Mouse (Mus musculus) mouse embryonic stem cell (cell line): ENCODE results near the gene Acd.

Experiments
- in situ Hi-C, 2 experiments: fragments of 300-500 bp; cut with MboI; formaldehyde crosslinking; loops; 1 replicate in 1 of 2; 3 replicates in 1 of 2; pipeline ENCODE4 v1.14.3; 2019 to 2020; ENCODE audit warnings: low sequenced_read_pairs in 2 of 2, low pct_unique_long_range_greater_than_20kb in 1 of 2, mixed read lengths in 1 of 2; ENCODE audit not compliant: unreplicated experiment in 1 of 2

Gene Acd

GRCm38 (mm10) chr8:105704146-105704812 is 3.4 kb upstream of the Acd start:
- in situ Hi-C loops = no loop called here

DNA sequence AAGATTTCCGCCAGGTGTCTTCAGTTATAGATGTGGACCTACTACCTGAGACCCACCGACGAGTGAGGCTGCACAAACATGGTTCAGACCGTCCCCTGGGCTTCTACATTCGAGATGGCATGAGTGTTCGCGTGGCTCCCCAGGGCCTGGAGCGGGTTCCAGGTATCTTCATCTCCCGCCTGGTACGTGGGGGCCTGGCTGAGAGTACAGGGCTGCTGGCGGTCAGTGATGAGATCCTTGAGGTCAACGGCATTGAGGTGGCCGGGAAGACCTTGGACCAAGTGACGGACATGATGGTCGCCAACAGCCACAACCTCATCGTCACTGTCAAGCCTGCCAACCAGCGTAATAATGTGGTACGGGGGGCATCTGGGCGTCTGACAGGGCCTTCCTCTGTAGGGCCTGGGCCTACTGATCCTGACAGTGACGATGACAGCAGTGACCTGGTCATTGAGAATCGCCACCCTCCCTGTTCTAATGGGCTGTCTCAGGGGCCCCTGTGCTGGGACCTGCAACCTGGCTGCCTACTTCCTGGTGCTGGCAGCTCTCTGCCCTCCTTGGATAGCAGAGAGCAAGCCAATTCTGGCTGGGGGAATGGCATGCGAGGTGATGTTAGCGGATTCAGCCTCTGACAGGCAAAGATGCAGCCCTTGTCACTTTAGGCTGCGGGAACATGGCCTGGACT is 2.0 kb upstream of the Acd start:
- in situ Hi-C loops = no loop called here

- in situ Hi-C loops = no loop called here
Observed at GRCm38 (mm10) chr8:105702001-105702401, 1.1 kb upstream of the Acd start.

- in situ Hi-C loops = no loop called here
Observed at GRCm38 (mm10) chr8:105700566-105700965, 336 bp downstream of the Acd start.

GRCm38 (mm10) chr8:105699488-105700215 is 1.2 kb downstream of the Acd start:
- in situ Hi-C loops = no loop called here

DNA sequence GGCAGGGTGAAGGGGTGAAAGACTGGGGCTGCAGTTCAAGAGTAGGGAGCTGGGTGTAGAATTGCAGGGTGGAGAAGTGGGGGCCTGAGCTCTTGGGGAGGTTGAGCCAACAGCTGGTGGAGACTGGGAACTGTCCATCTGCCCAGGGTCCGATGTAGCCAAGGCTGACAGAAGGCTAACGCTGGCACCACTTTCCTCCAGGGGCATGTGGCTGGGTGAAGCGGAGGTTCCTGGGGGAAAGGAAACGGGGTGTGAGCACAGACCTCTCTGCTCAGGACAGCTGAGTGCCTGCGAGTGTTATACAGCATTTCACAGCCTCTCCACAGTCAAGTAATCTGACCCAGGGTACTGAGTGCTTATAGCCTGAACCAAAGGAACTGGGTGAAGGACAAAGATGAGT is 2.2 kb downstream of the Acd start:
- in situ Hi-C loops = no loop called here

DNA sequence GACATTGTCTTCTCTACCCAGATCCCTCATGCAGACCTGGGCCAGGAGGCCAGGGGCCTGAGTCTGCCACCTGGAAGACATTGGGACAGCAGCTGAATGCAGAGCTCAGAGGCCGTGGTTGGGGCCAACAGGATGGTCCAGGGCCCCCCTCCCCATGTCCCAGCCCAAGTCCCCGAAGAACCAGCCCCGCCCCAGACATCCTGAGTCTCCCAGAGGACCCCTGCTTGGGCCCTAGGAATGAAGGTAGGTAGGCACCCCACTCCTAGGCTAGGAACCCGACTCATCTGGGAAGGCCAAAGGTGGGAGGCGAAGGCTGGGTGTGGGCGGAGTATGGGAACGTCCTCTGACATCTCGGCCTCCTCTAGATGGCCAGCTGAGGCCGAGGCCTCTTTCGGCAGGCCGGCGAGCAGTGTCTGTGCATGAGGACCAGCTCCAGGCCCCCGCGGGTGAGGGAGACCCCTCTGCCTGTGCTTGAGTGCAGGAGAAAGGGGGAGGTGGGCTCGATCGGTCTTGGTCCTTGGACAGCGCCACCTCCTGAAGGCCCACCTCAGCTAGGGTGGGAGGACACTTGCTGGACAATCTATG is 3.6 kb downstream of the Acd start:
- in situ Hi-C loops = no loop called here

DNA sequence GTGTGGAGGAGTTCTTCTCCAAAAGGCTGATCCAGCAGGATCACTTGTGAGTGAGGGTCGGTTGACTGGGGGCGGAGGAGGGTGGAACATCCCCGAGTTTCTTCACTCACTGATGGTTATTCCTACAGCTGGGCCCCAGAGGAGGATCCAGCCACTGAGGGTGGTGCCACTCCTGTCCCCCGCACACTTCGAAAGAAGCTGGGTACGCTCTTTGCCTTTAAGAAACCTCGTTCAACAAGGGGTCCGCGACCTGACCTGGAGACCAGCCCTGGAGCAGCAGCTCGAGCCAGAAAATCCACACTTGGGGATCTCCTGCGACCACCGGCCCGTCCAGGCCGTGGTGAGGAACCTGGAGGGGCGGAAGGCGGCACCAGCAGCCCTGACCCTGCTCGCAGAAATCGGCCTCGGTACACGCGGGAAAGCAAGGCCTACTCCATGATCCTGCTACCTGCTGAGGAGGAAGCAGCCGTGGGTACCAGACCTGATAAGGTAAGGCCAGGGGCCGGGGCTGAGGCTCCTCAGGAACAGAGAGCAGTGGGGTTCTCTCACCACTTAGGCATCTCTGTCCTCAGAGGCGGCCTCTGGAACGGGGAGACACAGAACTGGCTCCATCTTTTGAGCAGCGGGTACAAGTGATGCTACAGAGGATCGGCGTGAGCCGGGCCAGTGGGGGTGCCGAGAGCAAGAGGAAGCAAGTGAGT is 5.7 kb downstream of the Acd start:
- in situ Hi-C loops = no loop called here

DNA sequence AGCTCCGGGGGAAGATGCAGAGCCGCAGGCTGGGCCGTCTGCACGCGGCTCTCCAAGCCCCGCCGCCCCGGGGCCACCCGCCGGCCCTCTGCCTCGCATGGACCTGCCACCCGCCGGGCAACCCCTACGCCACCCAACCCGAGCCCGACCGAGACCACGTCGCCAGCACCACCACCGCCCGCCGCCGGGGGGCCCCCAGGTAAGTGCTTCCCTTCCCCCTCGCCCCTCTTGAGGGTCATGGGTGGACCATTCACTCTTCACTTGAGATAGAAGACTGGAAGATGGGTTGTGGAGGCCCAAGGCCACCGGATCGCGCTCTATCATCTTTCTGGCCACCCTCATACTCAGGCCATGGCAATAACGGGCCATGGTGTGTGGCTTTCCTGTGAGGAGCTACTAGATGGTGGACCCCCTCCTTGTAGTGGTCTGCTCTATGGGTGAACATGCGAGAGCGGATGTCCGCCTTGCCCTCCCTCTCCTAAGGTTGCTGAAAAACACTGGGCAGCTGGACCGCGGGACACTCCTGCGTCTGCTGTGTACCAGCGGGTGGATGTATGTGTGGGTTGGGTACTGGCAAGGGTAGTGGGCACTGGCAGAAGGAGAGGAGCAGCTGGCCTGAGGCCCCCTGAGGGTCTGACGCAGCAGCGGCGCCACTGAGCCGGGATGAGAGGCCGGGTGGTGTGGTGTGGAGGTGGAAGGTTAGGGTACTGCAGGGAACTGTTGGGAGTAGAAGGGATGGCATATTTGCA is 6.7 kb downstream of the Acd start:
- in situ Hi-C loops = no loop called here

DNA sequence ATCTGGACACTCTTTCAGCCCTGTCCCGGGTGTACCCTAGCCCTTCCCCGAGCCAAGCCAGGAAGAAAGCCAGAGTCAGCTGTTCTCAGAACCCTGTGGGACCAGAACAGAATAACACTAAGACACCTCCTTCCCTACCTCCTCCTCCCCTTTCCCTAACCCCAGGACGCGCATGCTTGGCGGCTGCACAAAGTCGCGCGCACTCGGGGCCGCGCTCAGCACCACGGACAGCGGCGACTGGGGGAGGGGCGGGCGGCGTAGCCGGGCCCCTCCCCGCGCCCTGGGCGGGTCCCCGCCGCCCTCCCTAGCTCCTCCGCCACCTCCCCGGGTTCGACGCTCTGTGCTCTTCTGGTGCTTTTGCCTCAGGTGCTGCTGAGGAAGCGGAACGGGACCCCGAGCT is 7.3 kb downstream of the Acd start:
- in situ Hi-C loops = no loop called here

GRCm38 (mm10) chr8:105692449-105693182 is 8.3 kb downstream of the Acd start:
- in situ Hi-C loops = no loop called here

- in situ Hi-C loops = no loop called here
Observed at GRCm38 (mm10) chr8:105690978-105691377, 9.9 kb downstream of the Acd start.

DNA sequence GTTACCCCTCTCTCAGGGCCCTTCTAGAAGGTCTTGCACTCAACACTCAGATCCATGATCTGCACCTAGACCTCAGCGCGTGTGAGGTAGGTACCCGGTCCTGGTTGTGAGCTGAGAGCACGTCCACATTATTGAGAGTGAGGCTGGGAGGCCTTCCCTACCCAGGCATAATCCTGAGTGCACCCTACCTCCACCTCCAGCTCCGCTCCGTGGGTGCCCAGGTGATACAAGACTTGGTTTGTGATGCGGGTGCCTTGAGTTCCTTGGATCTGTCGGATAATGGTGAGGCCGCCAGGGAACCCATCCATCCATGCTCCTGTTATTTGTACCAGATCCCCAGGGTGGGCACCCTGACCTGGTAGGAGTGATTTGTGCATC is 10.9 kb downstream of the Acd start:
- in situ Hi-C loops = no loop called here

DNA sequence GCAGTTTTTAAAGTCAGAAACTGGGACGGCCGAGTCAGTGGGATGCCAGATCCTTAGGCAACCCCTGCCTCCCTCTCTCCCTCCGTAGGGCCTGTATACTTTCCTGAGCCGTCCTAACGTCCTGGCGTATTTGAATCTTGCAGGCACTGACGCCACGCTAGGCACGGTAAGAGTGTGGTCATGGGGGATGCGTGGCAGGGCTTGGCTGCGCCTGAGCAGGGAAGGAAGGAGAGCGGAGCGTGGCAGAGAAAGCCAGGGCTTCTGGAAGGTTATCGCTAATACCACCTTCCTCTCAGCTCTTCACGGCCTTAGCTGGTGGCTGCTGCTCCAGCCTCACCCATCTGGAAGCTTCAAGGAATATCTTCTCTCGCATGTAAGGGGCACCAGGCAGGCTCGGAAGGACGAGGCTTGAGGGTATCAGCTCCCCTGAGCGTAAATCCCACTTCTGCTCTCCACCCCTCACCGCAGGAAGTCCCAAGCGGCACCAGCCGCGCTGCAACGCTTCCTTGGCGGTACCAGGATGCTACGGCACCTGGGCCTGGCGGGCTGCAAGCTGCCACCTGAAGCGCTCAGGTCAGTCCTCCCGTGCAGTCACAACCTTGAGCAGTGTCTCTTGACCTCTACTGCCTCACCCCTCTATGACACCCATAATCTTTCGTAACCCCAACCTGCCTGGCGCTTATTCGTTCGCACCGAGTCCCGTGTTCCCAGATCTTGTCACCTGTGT is 11.5 kb downstream of the Acd start:
- in situ Hi-C loops = no loop called here

GRCm38 (mm10) chr8:105688242-105688752 is 12.6 kb downstream of the Acd start:
- in situ Hi-C loops = no loop called here

DNA sequence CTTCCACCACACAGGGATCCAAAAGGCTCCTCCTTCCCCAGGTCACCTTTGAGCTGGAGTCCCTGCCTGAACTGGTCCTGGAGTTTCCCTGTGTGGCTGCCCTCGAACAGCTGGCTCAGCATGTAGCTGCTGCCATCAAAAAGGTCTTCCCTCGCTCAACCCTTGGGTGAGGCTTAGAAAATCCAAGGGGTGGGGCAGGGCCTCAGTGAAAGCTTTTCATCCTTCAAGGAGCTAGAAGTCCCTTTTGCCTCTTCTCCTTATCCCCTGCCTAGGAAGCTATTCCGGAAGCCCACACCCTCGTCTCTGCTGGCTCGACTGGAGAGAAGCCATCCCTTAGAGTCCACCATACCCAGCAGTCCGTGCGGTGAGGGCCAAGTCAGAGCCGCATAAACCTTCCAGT is 13.4 kb downstream of the Acd start:
- in situ Hi-C loops = no loop called here

DNA sequence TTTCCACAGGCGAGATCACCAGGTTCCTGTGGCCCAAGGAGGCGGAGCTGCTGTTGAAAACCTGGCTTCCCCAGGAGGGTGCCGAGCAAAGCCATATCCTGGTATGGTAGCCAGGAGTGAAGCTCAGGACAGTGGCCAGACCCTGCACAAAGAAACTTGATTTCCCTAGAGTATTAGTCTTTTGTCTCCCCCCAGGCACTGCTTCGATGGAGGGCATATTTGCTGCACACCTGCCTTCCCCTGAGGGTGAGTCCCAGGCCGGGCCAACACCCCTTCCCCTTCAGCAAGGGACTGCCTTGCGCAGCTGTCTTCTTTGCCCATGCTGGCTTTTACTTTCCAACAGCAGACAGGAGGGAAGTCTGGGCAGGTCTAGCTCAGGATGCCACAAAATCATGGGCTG is 14.4 kb downstream of the Acd start:
- in situ Hi-C loops = no loop called here
